In the genomic region with DNA sequence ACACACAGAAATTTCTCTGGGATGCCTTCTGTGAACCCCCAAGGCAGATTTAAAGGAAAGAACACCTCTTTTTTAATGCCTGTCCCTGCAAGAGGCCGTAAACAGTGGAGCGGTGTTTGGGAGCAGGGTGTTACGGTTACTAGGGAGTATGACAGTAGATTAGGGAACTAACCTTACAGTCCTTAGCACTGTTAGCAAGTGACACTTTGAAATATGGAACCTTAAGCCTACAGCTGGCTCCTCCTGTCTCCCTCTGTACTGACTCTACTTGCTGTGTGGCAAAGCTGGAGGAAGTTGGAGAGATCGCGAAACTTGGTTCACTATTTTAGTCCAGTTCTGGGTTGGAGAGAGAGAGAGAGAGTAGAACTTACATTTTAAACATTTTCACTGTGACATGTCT, we compare ENCODE assay signal across 19 mouse cellular contexts. TPM values are rescaled to one million over a fixed set of nuclear protein-coding genes. Genes with fewer than 3 reads are reported as not detected.
DNase-seq lines count a peak whose midpoint lies in the region; ATAC-seq and TF ChIP-seq lines count a peak whose summit lies in the region.
"Had no signal": no experiment of that assay in that cellular context is flagged by ENCODE, and none has a peak within 500 bp of the region (broad histone marks: within the 10 kb centered on the region; RNA-seq: fewer than 3 reads in every experiment).

No protein-coding gene starts in this region.

- WGBS in heart, embryonic 16.5 days, result 87% methylated on average over 5 of the region's 5 CpGs
- 23% methylated on average over 5 of the region's 5 CpGs for WGBS in bone marrow, adult 2 months

- peak overlapping the region; percentile 89 for H3K4me3 ChIP-seq in gastrocnemius, adult 2 months
- H3K4me3 ChIP-seq in heart, embryonic 16.5 days (ENCODE audit: low read length), result no peak overlapping the region
- H3K4me3 ChIP-seq in bone marrow, adult 2 months (replicated peaks; ENCODE audit: control insufficient read depth, low read depth, low read length), result no peak overlapping the region
- H3K4me3 ChIP-seq: hindbrain, embryonic 13.5 days; liver, embryonic 13.5 days; midbrain, embryonic 10.5 days; neural tube, embryonic 15.5 days had no signal

- peaks cover 29% of the 10 kb centered on the region for H3K4me1 ChIP-seq in heart, embryonic 16.5 days (ENCODE audit: control insufficient read depth, insufficient read depth, low read length)
- peaks cover 3% of the 10 kb centered on the region; the same call in 1 of the 2 replicates for H3K4me1 ChIP-seq in bone marrow, adult 2 months (ENCODE audit: control insufficient read depth, insufficient read depth, low read length)

- H3K9ac ChIP-seq in heart, embryonic 16.5 days (ENCODE audit: low read length), result no peak overlapping the region
- H3K9ac ChIP-seq: hindbrain, embryonic 13.5 days; liver, embryonic 13.5 days; neural tube, embryonic 15.5 days had no signal

- no peak for ATAC-seq in heart, embryonic 16.5 days (replicated peaks; ENCODE audit: extremely low read depth, insufficient read depth, low FRiP score)
- peak; percentile 78 for ATAC-seq in megakaryocyte, adult 5-6 weeks (ENCODE audit: poor library complexity, severe bottlenecking)

- H3K27me3 ChIP-seq in heart, embryonic 16.5 days (ENCODE audit: control insufficient read depth, insufficient read depth, low read length), result no peaks in the 10 kb centered on the region
- H3K27me3 ChIP-seq: CH12.LX; hindbrain, embryonic 13.5 days; liver, embryonic 13.5 days; neural tube, embryonic 15.5 days had no signal

- H3K4me2 ChIP-seq in heart, embryonic 16.5 days (ENCODE audit: low read depth, low read length), result peak overlapping the region; percentile 29; the same call in 1 of the 2 replicates
- H3K4me2 ChIP-seq: hindbrain, embryonic 13.5 days; liver, embryonic 13.5 days; neural tube, embryonic 15.5 days had no signal

- H3K36me3 ChIP-seq in heart, embryonic 16.5 days (ENCODE audit: control insufficient read depth, insufficient read depth), result no peaks in the 10 kb centered on the region
- H3K36me3 ChIP-seq: hindbrain, embryonic 13.5 days; liver, embryonic 13.5 days; midbrain, embryonic 10.5 days; neural tube, embryonic 15.5 days had no signal

- peak overlapping the region; percentile 99 for H3K27ac ChIP-seq in gastrocnemius, adult 2 months
- 0 out of 2 replicates have a peak overlapping the region, but pooled peaks have one; percentile 2 for H3K27ac ChIP-seq in heart, embryonic 16.5 days (ENCODE audit: low read length)
- peak overlapping the region; percentile 61; the same call in 1 of the 2 replicates for H3K27ac ChIP-seq in bone marrow, adult 2 months (ENCODE audit: control insufficient read depth, insufficient read depth, low read depth, low read length, poor library complexity)
- H3K27ac ChIP-seq: hindbrain, embryonic 13.5 days; liver, embryonic 13.5 days; midbrain, embryonic 10.5 days; neural tube, embryonic 15.5 days had no signal

- no peaks in the 10 kb centered on the region for H3K9me3 ChIP-seq in heart, embryonic 16.5 days (replicated peaks; ENCODE audit: control insufficient read depth, low read length)
- H3K9me3 ChIP-seq: hindbrain, embryonic 13.5 days; liver, embryonic 13.5 days; midbrain, embryonic 10.5 days; neural tube, embryonic 15.5 days had no signal

- no peak for DNase-seq in gastrocnemius, adult 2 months
- DNase-seq in gastrocnemius, postnatal 4 days (ENCODE audit: low spot score in 2 of 2), result no peak
- DNase-seq in heart, adult 8-10 months (ENCODE audit: low spot score), result no peak
- no peak for DNase-seq in layer of hippocampus, postnatal 25 days (ENCODE audit: extremely low spot score in 1 of 2, low spot score in 1 of 2)
- DNase-seq: adrenal gland, postnatal 14 days; cerebellum, adult 9-10 months; gastrocnemius, postnatal 10 days; layer of hippocampus, postnatal 36 days; left cerebral cortex, postnatal 4 days; liver, embryonic 13.5 days; right cerebral cortex, postnatal 4 days; thymus, postnatal 36 days had no signal

- no peak for TF ChIP-seq CTCF in gastrocnemius, adult 2 months (IDR thresholded peaks at IDR 0.05)
- no peak for TF ChIP-seq CTCF in bone marrow, adult 2 months (IDR thresholded peaks at IDR 0.05; ENCODE audit: control insufficient read depth, insufficient read depth, low read length)

- no peak for TF ChIP-seq POLR2A in bone marrow, adult 2 months (IDR thresholded peaks at IDR 0.05; ENCODE audit: borderline replicate concordance, control insufficient read depth, low read depth, low read length)

- intact Hi-C loops in gastrocnemius, adult 2 months (cut with DNase I), result loop anchor here (5.0 kb wide), 1 partner anchor 35 kb away; no protein-coding TSS in a partner anchor

RNA-seq across cellular contexts. Expression of a gene that starts 5.0 kb away (rescaled TPM):
- 10 to 100 TPM; 55.2 to 80.0 TPM for total RNA-seq in gastrocnemius, adult 2 months (2021)
- 10 to 100 TPM; 59.3 to 60.6 TPM for total RNA-seq in gastrocnemius, postnatal 4 days (2021)
- 59.1 and 61.7 TPM in 2 replicates for polyA plus RNA-seq in heart, embryonic 16.5 days (2015; fragmentation: Nextera tagmentation; extraction: Ambion mirVana)
- 100 to 1,000 TPM; 111 to 152 (median 125) TPM for total RNA-seq in heart, adult 8-10 months (2022)
- polyA plus RNA-seq in bone marrow, adult 2 months (2011; ENCODE audit: insufficient read depth, insufficient read length, low replicate concordance, missing spikeins), result 19.1 and 36.8 TPM in 2 replicates
- 56.3 and 63.6 TPM in 2 replicates for total RNA-seq in megakaryocyte, adult 5-6 weeks (2015)
- 76.9 and 85.5 TPM in 2 replicates for total RNA-seq in megakaryocyte, adult 5-6 weeks (2017)
- total RNA-seq in layer of hippocampus, postnatal 25 days (2021), result 100 to 1,000 TPM; 100 to 108 TPM

Comparison
In these comparisons a context has a peak if more than half of its experiments do, and no peak if none do; other contexts are left out.
1. H3K27ac ChIP-seq: peak in every context shown above with its lines; median percentile 99 in gastrocnemius, adult 2 months; 61 in bone marrow, adult 2 months; 2 in heart, embryonic 16.5 days.